12 mouse cellular contexts compared by ENCODE assay signal in the genomic region with DNA sequence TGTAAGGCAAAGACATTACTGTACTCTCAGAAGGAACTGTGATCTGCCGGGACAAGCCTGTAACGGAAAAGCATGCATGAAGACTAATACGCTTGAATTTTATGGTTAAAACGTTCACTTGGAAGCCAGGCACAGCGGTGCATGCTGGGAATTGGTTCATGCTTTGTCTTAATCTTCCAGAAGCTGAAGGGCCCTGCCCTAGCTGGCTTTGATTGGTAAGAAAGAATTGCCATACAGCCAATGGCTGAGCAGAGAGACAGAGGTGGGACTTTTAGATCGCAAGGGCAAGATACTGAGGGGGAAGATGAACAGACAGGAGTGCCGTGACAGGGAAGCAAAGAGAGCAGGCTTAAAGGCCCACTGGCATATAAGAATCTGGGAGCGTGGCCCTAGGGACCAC. TPM values are rescaled to one million over a fixed set of nuclear protein-coding genes. Genes with fewer than 3 reads are reported as not detected.
DNase-seq lines count a peak whose midpoint lies in the region; ATAC-seq and TF ChIP-seq lines count a peak whose summit lies in the region.
"Had no signal": no experiment of that assay in that cellular context is flagged by ENCODE, and none has a peak within 500 bp of the region (broad histone marks: within the 10 kb centered on the region; RNA-seq: fewer than 3 reads in every experiment).

No protein-coding gene starts in this region.

- peak; percentile 6 to 16 for DNase-seq in cerebellum, postnatal 25 days
- DNase-seq in cerebellum, adult 9-11 months = no peak
- DNase-seq in left cerebral cortex, postnatal 4 days = peak; percentile 37
- DNase-seq in left cerebral cortex, postnatal 14 days (ENCODE audit: low spot score in 2 of 2) = no peak
- peak; percentile 8 for DNase-seq in CH12.LX (ENCODE audit: extremely low read depth)
- DNase-seq in embryo, embryonic 11 days = peak; percentile 22
- no peak for DNase-seq in adrenal gland, adult (ENCODE audit: inconsistent age in 2 of 2, low spot score in 1 of 2)
- DNase-seq: heart, postnatal 10 days; right cerebral cortex, postnatal 25 days had no signal

- 63% methylated on average over 8 of the region's 8 CpGs for WGBS in intestine, postnatal 0 days

- TF ChIP-seq POLR2A in CH12.LX (IDR thresholded peaks at IDR 0.05; ENCODE audit: low read depth, low read length) = no peak; the same call in 1 of the 2 replicates

- H3K4me1 ChIP-seq in CH12.LX (ENCODE audit: control insufficient read depth in 1 of 2, insufficient read depth in 2 of 2) = peaks cover 6 to 10% of the 10 kb centered on the region in 2 experiments
- no peaks in the 10 kb centered on the region for H3K4me1 ChIP-seq in intestine, postnatal 0 days (replicated peaks; ENCODE audit: control insufficient read depth, insufficient read depth, low read length)
- H3K4me1 ChIP-seq: liver, embryonic 15.5 days; stomach, embryonic 15.5 days had no signal

- dilution Hi-C loops in CH12.LX (cut with MboI; ENCODE audit: extremely low pct_ligation_motif_present, extremely low pct_unique_long_range_greater_than_20kb, low sequenced_read_pairs) = no loop called here

- intact Hi-C loops in left cerebral cortex, postnatal 4 days (cut with DNase I) = no loop called here
- intact Hi-C loops in left cerebral cortex, postnatal 14 days (cut with DNase I) = no loop called here

- no peak for TF ChIP-seq CTCF in CH12.LX (conservative IDR thresholded peaks at IDR 0.05 in 1 of 2, IDR thresholded peaks at IDR 0.05 in 1 of 2; ENCODE audit: low read depth in 2 of 2, low read length in 2 of 2)
- TF ChIP-seq CTCF in intestine, postnatal 0 days (IDR thresholded peaks at IDR 0.05; ENCODE audit: low read depth) = no peak

- no peak overlapping the region for H3K4me3 ChIP-seq in CH12.LX (replicated peaks in 1 of 3; ENCODE audit: low read depth in 2 of 3, low read length in 2 of 3, poor library complexity in 1 of 3)
- no peak overlapping the region for H3K4me3 ChIP-seq in intestine, postnatal 0 days (ENCODE audit: low read depth, low read length)
- H3K4me3 ChIP-seq: liver, embryonic 15.5 days; stomach, embryonic 15.5 days had no signal

- no peak for TF ChIP-seq RAD21 in CH12.LX (IDR thresholded peaks at IDR 0.05; ENCODE audit: low read depth, low read length)

- no peak for ATAC-seq in intestine, postnatal 0 days

- H3K36me3 ChIP-seq in CH12.LX (replicated peaks in 1 of 2; ENCODE audit: control insufficient read depth in 1 of 2, insufficient read depth in 1 of 2, low read length in 1 of 2) = no peaks in the 10 kb centered on the region
- no peaks in the 10 kb centered on the region for H3K36me3 ChIP-seq in intestine, postnatal 0 days (ENCODE audit: control insufficient read depth, insufficient read depth)
- H3K36me3 ChIP-seq: liver, embryonic 15.5 days; stomach, embryonic 15.5 days had no signal

- H3K27ac ChIP-seq in CH12.LX (ENCODE audit: insufficient read depth, low read depth) = no peak overlapping the region
- no peak overlapping the region for H3K27ac ChIP-seq in intestine, postnatal 0 days (ENCODE audit: low read depth, low read length)
- H3K27ac ChIP-seq: liver, embryonic 15.5 days; stomach, embryonic 15.5 days had no signal

- in situ Hi-C loops in CH12.LX (cut with MboI; ENCODE audit: low pct_ligation_motif_present, low pct_unique_long_range_greater_than_20kb, low sequenced_read_pairs) = no loop called here

- H3K4me2 ChIP-seq in CH12.LX (ENCODE audit: insufficient read depth, low read depth, poor library complexity, severe bottlenecking) = peak overlapping the region; percentile 19; the same call in 1 of the 2 replicates
- H3K4me2 ChIP-seq in intestine, postnatal 0 days (replicated peaks; ENCODE audit: low read depth) = no peak overlapping the region
- H3K4me2 ChIP-seq: liver, embryonic 15.5 days; stomach, embryonic 15.5 days had no signal

- no peaks in the 10 kb centered on the region for H3K79me2 ChIP-seq in CH12.LX (replicated peaks; ENCODE audit: control insufficient read depth, extremely low read depth, insufficient read depth, poor library complexity, severe bottlenecking)

- no peaks in the 10 kb centered on the region for H3K9me3 ChIP-seq in CH12.LX (replicated peaks; ENCODE audit: low read length)
- no peaks in the 10 kb centered on the region for H3K9me3 ChIP-seq in intestine, postnatal 0 days (ENCODE audit: control insufficient read depth)
- H3K9me3 ChIP-seq: liver, embryonic 15.5 days; stomach, embryonic 15.5 days had no signal

- no peak overlapping the region for H3K9ac ChIP-seq in CH12.LX (ENCODE audit: insufficient read depth, low read depth)
- H3K9ac ChIP-seq in intestine, postnatal 0 days (ENCODE audit: low read depth, low read length) = no peak overlapping the region
- H3K9ac ChIP-seq: liver, embryonic 15.5 days; stomach, embryonic 15.5 days had no signal

- no peak for TF ChIP-seq EP300 in CH12.LX (IDR thresholded peaks at IDR 0.05; ENCODE audit: low read length)

- H3K27me3 ChIP-seq in CH12.LX (replicated peaks) = no peaks in the 10 kb centered on the region
- no peaks in the 10 kb centered on the region for H3K27me3 ChIP-seq in intestine, postnatal 0 days (replicated peaks; ENCODE audit: control insufficient read depth, insufficient read depth, low read length)
- H3K27me3 ChIP-seq: liver, embryonic 15.5 days; stomach, embryonic 15.5 days had no signal

TF ChIP-seq in CH12.LX, 34 proteins besides CTCF, POLR2A, EP300 and RAD21:
- TF ChIP-seq MAZ (IDR thresholded peaks at IDR 0.05; ENCODE audit: low read depth, low read length) (no peak), ZC3H11A (IDR thresholded peaks at IDR 0.05; ENCODE audit: low read depth, low read length) (no peak), MEF2A (IDR thresholded peaks at IDR 0.05; ENCODE audit: borderline replicate concordance, low read depth, low read length) (no peak), NELFE (IDR thresholded peaks at IDR 0.05; ENCODE audit: low read depth, low read length) (no peak), USF2 (conservative IDR thresholded peaks at IDR 0.05; ENCODE audit: low read depth, low read length) (no peak), IRF4 (IDR thresholded peaks at IDR 0.05; ENCODE audit: low read depth, low read length) (no peak), HCFC1 (IDR thresholded peaks at IDR 0.05; ENCODE audit: low read depth, low read length) (no peak), CHD2 (IDR thresholded peaks at IDR 0.05; ENCODE audit: low read length) (no peak), JUND (conservative IDR thresholded peaks at IDR 0.05; ENCODE audit: low read depth, low read length) (no peak), SMC3 (IDR thresholded peaks at IDR 0.05; ENCODE audit: low read depth, low read length) (no peak), MAX (IDR thresholded peaks at IDR 0.05; ENCODE audit: low read length) (no peak), ZMIZ1 (IDR thresholded peaks at IDR 0.05; ENCODE audit: low read depth, low read length) (no peak), UBTF (IDR thresholded peaks at IDR 0.05; ENCODE audit: low read depth, low read length) (no peak), SIN3A (IDR thresholded peaks at IDR 0.05; ENCODE audit: low read length) (no peak)

RNA-seq across cellular contexts. Expression of gene Dnah14, which starts 6.8 kb away (rescaled TPM):
- total RNA-seq in left cerebral cortex, postnatal 4 days (2021) = 1 to 10 TPM; 1.6 to 2.2 TPM
- 1 to 10 TPM; 1.3 to 2.2 TPM for total RNA-seq in left cerebral cortex, postnatal 14 days (2021)
- total RNA-seq in CH12.LX (2012; rRNA removed) (0.98 and 1.0 TPM in 2 replicates), CH12.LX (2014; rRNA removed) (0.03 TPM in 2 replicates)
- 0.57 and 0.74 TPM in 2 replicates for polyA plus RNA-seq in CH12.LX (2012; ENCODE audit: insufficient read length, low read depth)
- polyA plus RNA-seq in intestine, postnatal 0 days (2015; fragmentation: Nextera tagmentation; extraction: Ambion mirVana) = 1.1 and 1.2 TPM in 2 replicates
- total RNA-seq: heart, postnatal 10 days had no signal

Comparison
In these comparisons a context has a peak if more than half of its experiments do, and no peak if none do; other contexts are left out.
1. DNase-seq: peak in cerebellum, postnatal 25 days (2 of 2), left cerebral cortex, postnatal 4 days (single experiment), CH12.LX (single experiment) and embryo, embryonic 11 days (single experiment); none in cerebellum, adult 9-11 months (single experiment), left cerebral cortex, postnatal 14 days (0 of 2) and adrenal gland, adult (0 of 2).